Mouse (Mus musculus): ENCODE results near the gene Adamts17.

- TF ChIP-seq CTCF (IDR thresholded peaks at IDR 0.05; ENCODE audit: control insufficient read depth, insufficient read depth, insufficient replicate concordance, low read depth, low read length) (no peak), POLR2A (IDR thresholded peaks at IDR 0.05; ENCODE audit: control insufficient read depth, low read depth, low read length) (no peak)
Observed at GRCm38 (mm10) chr7:67032616-67033015, 193.1 kb downstream of the Adamts17 start.
